Mouse (Mus musculus): ENCODE data around the gene Arl3.

DNA sequence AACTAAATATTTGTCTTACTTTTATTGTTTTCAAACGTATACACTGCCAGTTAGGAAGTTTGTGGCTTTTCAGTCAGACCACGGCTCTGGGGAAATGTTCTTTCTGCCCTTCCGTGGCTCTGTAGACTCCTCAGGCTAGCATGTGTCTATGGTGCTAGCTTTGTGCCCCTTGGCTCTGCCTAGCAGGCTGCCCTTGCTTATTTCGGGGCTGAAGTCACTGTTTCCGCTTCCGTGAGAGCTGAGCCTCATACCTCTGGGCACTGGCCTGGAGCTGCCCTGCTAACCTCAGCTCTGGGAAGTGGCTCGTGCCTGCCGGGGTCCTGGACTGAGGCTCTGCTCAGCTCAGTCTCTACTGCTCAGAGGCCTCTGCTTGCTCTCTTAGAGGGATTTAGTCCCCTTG, 77.9 kb downstream of the Arl3 start:
- TF ChIP-seq POLR2A (IDR thresholded peaks at IDR 0.05; ENCODE audit: insufficient read depth, low read depth, low read length) (no peak), CTCF (IDR thresholded peaks at IDR 0.05; ENCODE audit: insufficient read depth, low read depth, low read length) (no peak)
